Mouse (Mus musculus) lung, postnatal 0 days (tissue): ENCODE results near the gene Atp6v1g1. TPM values are rescaled to one million over a fixed set of nuclear protein-coding genes. Genes with fewer than 3 reads are reported as not detected.

Source experiments
- ATAC-seq: fragments of 200-750 bp; cut with Nextera tagmentation; 2 replicates; pipeline ENCODE4 v1.8.0; 2017; ENCODE audit warnings: moderate library complexity
- DNase-seq: peaks from one replicate; pipeline ENCODE4 v3.0.0-alpha.2; 2016; ENCODE audit warnings: low spot score
- H3K27ac ChIP-seq: fragments of 300-500 bp; sonication (generic); 2 replicates; pipeline ENCODE4 v1.5.1; 2014; ENCODE audit warnings: antibody characterized with exemption, mild to moderate bottlenecking, low read length, mixed read lengths
- H3K27me3 ChIP-seq: fragments of 300-500 bp; sonication (generic); replicated peaks from 2 replicates; pipeline ENCODE4 v1.6.1; 2014; ENCODE audit warnings: low read length, mixed read lengths; ENCODE audit not compliant: insufficient read depth
- H3K36me3 ChIP-seq: fragments of 300-500 bp; sonication (generic); 2 replicates; pipeline ENCODE4 v1.6.1; 2014; ENCODE audit warnings: low read length, mixed read lengths; ENCODE audit not compliant: insufficient read depth
- H3K4me1 ChIP-seq: fragments of 300-500 bp; sonication (generic); 2 replicates; pipeline ENCODE4 v1.6.1; 2014; ENCODE audit warnings: antibody characterized with exemption, low read depth, low read length, mixed read lengths; ENCODE audit not compliant: insufficient read depth
- H3K4me2 ChIP-seq: fragments of 300-500 bp; sonication (generic); replicated peaks from 2 replicates; pipeline ENCODE4 v1.6.1; 2014; ENCODE audit warnings: low read depth, mild to moderate bottlenecking, low read length, moderate library complexity, mixed read lengths
- H3K4me3 ChIP-seq: fragments of 300-500 bp; sonication (generic); 2 replicates; pipeline ENCODE4 v1.5.1; 2014; ENCODE audit warnings: low read depth, low read length
- H3K9ac ChIP-seq: fragments of 300-500 bp; sonication (generic); replicated peaks from 2 replicates; pipeline ENCODE4 v1.6.1; 2014; ENCODE audit warnings: low read depth, mild to moderate bottlenecking
- H3K9me3 ChIP-seq: fragments of 300-500 bp; sonication (generic); 2 replicates; pipeline ENCODE4 v1.6.1; 2016; ENCODE audit warnings: low read length, mixed read lengths
- CTCF ChIP-seq: IDR thresholded peaks from 2 replicates; pipeline ENCODE4 v1.5.1; 2016; ENCODE audit warnings: antibody characterized with exemption, mild to moderate bottlenecking
- EP300 ChIP-seq: IDR thresholded peaks from 2 replicates; pipeline ENCODE4 v1.6.1; 2016; ENCODE audit warnings: antibody characterized with exemption, mild to moderate bottlenecking, control low read depth
- WGBS: fragments of 180-500 bp; shearing (Covaris S2); extraction: QIAGEN DNeasy Blood & Tissue Kit; methylation state at CpG from one replicate; pipeline ENCODE4 v1.1.7; 2014; 5-methylcytosine and 5-hydroxymethylcytosine counted together
- polyA plus RNA-seq: library from polyadenylated mRNA; unstranded; fragments of >200 nt; fragmentation: Nextera tagmentation; extraction: Ambion mirVana; gene quantifications from 2 replicates; pipeline ENCODE4 v1.2.1, GENCODE M21; 2015

The Atp6v1g1 gene
- polyA plus RNA-seq, 1 experiment from 2014 or later = 364 TPM

DNA sequence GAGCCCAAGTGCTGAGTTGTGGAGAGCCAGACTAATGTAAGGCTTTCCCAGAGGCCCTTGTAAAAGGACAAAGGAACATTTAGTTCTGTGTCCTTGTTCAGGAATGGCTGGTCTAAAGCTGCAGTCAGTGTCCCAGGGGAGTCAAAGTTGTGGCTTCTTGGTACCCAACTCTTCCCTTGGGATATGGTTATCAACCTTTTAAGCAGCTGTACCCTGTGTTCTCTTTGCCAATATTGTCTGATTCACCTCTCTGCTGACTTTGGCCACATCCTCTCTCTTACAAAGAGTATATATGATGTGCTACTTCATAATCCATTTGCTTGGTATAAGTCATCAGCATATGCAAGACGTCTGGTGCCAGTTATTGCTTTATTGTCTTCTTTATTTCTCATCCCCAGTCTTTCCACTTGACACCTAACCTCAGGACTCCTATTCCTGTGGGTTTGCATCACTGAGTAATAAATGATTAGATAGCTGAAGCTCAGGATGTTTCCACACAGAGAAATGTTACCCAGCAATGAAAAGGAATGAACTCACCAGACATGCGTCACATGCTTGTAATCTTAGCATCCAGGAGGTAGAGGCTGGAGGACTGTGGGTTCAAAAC, 22.7 kb upstream of the Atp6v1g1 start:
- no peak for DNase-seq
- WGBS = 72% methylated on average over 2 of the region's 2 CpGs
- no peaks in the 10 kb centered on the region for H3K36me3 ChIP-seq
- TF ChIP-seq CTCF (no peak), EP300 (no peak)
- no peak overlapping the region for H3K4me3 ChIP-seq
- H3K27me3 ChIP-seq = no peaks in the 10 kb centered on the region
- H3K4me1 ChIP-seq = no peaks in the 10 kb centered on the region
- no peak for ATAC-seq
- H3K27ac ChIP-seq = no peak overlapping the region
- no peak overlapping the region for H3K4me2 ChIP-seq
- no peak overlapping the region for H3K9ac ChIP-seq
- no peaks in the 10 kb centered on the region for H3K9me3 ChIP-seq

DNA sequence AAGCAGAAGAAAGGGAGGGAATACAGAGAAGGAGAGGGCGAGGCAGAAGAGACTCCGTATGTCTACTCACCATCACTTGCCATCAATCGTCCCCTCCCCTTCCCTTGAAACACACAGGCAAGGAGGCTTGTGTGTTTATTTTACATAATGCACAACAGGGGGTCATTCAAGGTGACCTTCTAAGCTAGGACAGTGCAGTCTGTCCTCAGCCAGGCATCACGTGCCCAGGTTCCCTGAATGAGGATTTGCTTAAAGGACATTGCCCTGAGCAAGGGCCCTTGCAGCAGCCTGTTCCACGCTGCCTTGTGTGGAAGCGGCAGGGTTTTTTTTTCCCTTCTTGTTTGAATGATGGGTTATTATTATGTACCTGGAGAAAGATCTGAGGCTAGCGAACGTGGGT, 19.1 kb upstream of the Atp6v1g1 start:
- no peak overlapping the region for H3K4me2 ChIP-seq
- no peaks in the 10 kb centered on the region for H3K9me3 ChIP-seq
- H3K4me3 ChIP-seq = no peak overlapping the region
- DNase-seq = no peak
- H3K27me3 ChIP-seq = no peaks in the 10 kb centered on the region
- H3K27ac ChIP-seq = no peak overlapping the region
- H3K9ac ChIP-seq = no peak overlapping the region
- 72% methylated on average over 8 of the region's 8 CpGs for WGBS
- no peaks in the 10 kb centered on the region for H3K36me3 ChIP-seq
- no peaks in the 10 kb centered on the region for H3K4me1 ChIP-seq
- TF ChIP-seq CTCF (no peak), EP300 (no peak)
- ATAC-seq = no peak

DNA sequence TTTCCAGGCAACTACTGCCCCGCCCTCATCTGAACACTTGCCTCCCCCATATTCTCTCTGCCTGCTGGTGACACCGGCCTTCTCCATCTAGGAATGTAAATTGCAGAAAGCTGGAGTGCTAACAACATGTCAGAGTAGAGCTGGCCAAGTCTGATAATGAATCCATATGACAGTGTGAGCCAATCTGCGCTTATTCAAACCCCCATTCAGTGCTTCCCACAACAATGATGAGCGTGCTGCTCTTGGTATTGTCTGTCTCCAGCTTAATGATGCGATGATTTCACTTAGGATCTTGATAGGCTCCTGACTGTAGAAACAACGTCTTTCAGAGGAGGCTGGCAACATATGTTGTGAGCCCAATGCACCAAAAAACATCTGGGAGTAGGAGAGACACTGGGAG, 15.6 kb upstream of the Atp6v1g1 start:
- TF ChIP-seq CTCF (no peak), EP300 (no peak)
- no peak overlapping the region for H3K27ac ChIP-seq
- H3K4me3 ChIP-seq = no peak overlapping the region
- 72% methylated on average over 6 of the region's 6 CpGs for WGBS
- no peaks in the 10 kb centered on the region for H3K27me3 ChIP-seq
- H3K9me3 ChIP-seq = no peaks in the 10 kb centered on the region
- no peak overlapping the region for H3K9ac ChIP-seq
- no peak for ATAC-seq
- H3K4me1 ChIP-seq = no peaks in the 10 kb centered on the region
- no peaks in the 10 kb centered on the region for H3K36me3 ChIP-seq
- peak; percentile 15 for DNase-seq
- no peak overlapping the region for H3K4me2 ChIP-seq

DNA sequence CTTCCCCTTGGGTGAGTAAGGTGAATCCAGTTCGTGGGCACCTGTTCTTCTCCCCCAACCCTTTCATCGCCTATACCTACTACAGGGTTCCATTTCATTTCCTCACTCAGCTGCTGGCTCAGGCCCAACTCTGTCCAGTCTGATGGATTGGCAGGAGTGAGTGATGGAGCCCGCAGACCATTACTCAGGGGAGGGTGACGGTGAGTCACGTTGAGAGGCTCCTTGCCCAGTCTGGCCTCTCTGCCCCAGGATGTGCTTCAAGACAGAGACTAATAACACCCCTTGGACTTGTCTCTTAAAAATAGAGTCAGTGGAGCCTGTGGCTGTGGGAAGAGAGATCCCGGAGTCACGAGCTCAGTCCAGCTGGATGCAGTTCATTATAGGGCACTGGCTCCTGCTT, 14.2 kb upstream of the Atp6v1g1 start:
- no peak overlapping the region for H3K4me2 ChIP-seq
- no peaks in the 10 kb centered on the region for H3K36me3 ChIP-seq
- no peak overlapping the region for H3K27ac ChIP-seq
- H3K9me3 ChIP-seq = no peaks in the 10 kb centered on the region
- H3K4me1 ChIP-seq = no peaks in the 10 kb centered on the region
- H3K27me3 ChIP-seq = no peaks in the 10 kb centered on the region
- WGBS = 53% methylated on average over 7 of the region's 7 CpGs
- ATAC-seq (no peak), DNase-seq (no peak)
- H3K9ac ChIP-seq = no peak overlapping the region
- no peak overlapping the region for H3K4me3 ChIP-seq
- TF ChIP-seq CTCF = no peak
- no peak for TF ChIP-seq EP300

DNA sequence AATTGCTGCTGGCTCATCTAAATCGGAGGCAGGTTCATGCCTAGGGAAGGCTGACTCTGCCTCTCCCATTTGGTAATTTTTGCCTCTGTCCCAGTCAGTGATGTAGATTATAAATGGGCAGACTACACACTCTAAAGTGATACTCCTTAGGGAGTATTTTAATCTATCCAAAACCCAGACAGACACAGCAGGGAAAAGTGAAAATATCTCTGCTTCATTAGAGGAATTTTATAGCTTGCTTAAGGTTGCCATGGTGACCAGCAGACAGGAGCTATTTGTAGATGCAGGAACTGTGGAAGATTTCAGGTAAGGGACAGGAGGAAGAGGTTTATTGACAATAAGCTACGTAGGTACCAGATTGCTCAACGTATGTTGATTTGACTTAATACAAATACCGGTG, 7.0 kb upstream of the Atp6v1g1 start:
- no peaks in the 10 kb centered on the region for H3K27me3 ChIP-seq
- H3K9me3 ChIP-seq = no peaks in the 10 kb centered on the region
- no peak overlapping the region for H3K9ac ChIP-seq
- 76% methylated on average over 4 of the region's 4 CpGs for WGBS
- DNase-seq (no peak), ATAC-seq (no peak)
- no peaks in the 10 kb centered on the region for H3K36me3 ChIP-seq
- H3K4me2 ChIP-seq = no peak overlapping the region
- TF ChIP-seq CTCF (no peak), EP300 (no peak)
- H3K4me3 ChIP-seq = no peak overlapping the region
- H3K4me1 ChIP-seq = no peaks in the 10 kb centered on the region
- H3K27ac ChIP-seq = no peak overlapping the region

DNA sequence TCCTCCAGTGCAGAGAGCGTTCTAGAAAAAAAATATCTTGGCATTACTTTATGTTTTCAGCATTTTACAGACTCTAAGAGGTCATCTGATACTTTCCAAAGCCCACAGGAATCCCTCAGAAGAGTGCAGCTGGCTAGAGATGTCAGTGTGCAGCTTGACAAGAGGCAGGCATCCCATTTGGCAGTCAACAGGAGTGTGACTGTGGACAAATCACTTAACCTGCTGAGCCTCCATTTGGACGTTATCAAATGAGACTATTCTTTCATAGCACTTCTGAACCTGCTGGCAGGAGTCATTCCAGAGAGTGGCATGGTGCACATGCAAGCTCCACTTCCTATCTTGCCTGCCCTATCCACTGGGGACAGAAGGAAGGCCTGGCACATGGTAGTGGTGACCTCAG, 2.4 kb upstream of the Atp6v1g1 start:
- H3K9me3 ChIP-seq = no peaks in the 10 kb centered on the region
- H3K9ac ChIP-seq = no peak overlapping the region
- ATAC-seq (no peak), DNase-seq (peak; percentile 12)
- no peaks in the 10 kb centered on the region for H3K27me3 ChIP-seq
- H3K27ac ChIP-seq = no peak overlapping the region
- no peak overlapping the region for H3K4me3 ChIP-seq
- WGBS = 37% methylated on average over 2 of the region's 2 CpGs
- H3K4me2 ChIP-seq = no peak overlapping the region
- no peaks in the 10 kb centered on the region for H3K36me3 ChIP-seq
- TF ChIP-seq CTCF = no peak
- no peak for TF ChIP-seq EP300
- H3K4me1 ChIP-seq = peaks cover 9% of the 10 kb centered on the region
